Mouse (Mus musculus) adrenal gland, postnatal 36 days (tissue): Measurements from ENCODE around the gene Prkca. TPM values are rescaled to one million over a fixed set of nuclear protein-coding genes. Genes with fewer than 3 reads are reported as not detected.

Experiments
- DNase-seq, 2 experiments: peaks; one replicate each; pipeline ENCODE4 v3.0.0; 2021; ENCODE audit warnings: mixed read lengths in 1 of 2
- microRNA-seq: library from miRNA; unstranded; fragments of <30 nt; microRNA quantifications from one replicate; pipeline ENCODE4 v1.2.0, GENCODE M21; 2021
- total RNA-seq, 2 experiments: library from RNA; stranded (reverse); gene quantifications; 2 replicates each; pipeline ENCODE4 v1.2.3; 2021

Gene Prkca
- total RNA-seq, 2 experiments from 2014 or later: 8.0 to 12.7 TPM

- no peak for DNase-seq
These were observed 396.9 kb downstream of the Prkca start for GRCm38 (mm10) chr11:107946823-107947222.

- no peak for DNase-seq
These were observed 406.8 kb downstream of the Prkca start for GRCm38 (mm10) chr11:107936929-107937328.

GRCm38 (mm10) chr11:107931721-107932120, 412.0 kb downstream of the Prkca start:
- no peak for DNase-seq

- no peak for DNase-seq
These were observed 412.4 kb downstream of the Prkca start for GRCm38 (mm10) chr11:107931288-107931687.

- no peak for DNase-seq
These were observed 414.0 kb downstream of the Prkca start for GRCm38 (mm10) chr11:107929712-107930111.

- DNase-seq: peak; percentile 27 to 46
These were observed 423.7 kb downstream of the Prkca start for GRCm38 (mm10) chr11:107919852-107920508.

GRCm38 (mm10) chr11:107917721-107918235, 425.9 kb downstream of the Prkca start:
- no peak for DNase-seq

GRCm38 (mm10) chr11:107914634-107915226, 429.0 kb downstream of the Prkca start, which contains the start of gene Cacng5:
Cacng5 (minus strand) TSS chr11:107915055.
- peak; percentile 17 to 41 for DNase-seq

- DNase-seq: no peak
These were observed 430.4 kb downstream of the Prkca start for GRCm38 (mm10) chr11:107913317-107913716.

- no peak for DNase-seq
These were observed 438.4 kb downstream of the Prkca start for GRCm38 (mm10) chr11:107905364-107905763.

GRCm38 (mm10) chr11:107903966-107904605, 439.6 kb downstream of the Prkca start:
- DNase-seq: peak; percentile 67

GRCm38 (mm10) chr11:107900470-107900869, 443.3 kb downstream of the Prkca start:
- DNase-seq: no peak

GRCm38 (mm10) chr11:107898698-107899097, 445.0 kb downstream of the Prkca start:
- no peak for DNase-seq

- peak; percentile 1 to 16 for DNase-seq
These were observed 448.1 kb downstream of the Prkca start for GRCm38 (mm10) chr11:107895635-107896034.

GRCm38 (mm10) chr11:107891377-107891776, 452.4 kb downstream of the Prkca start:
- DNase-seq: no peak

- DNase-seq: no peak
These were observed 456.4 kb downstream of the Prkca start for GRCm38 (mm10) chr11:107887342-107887741.

Small RNA genes lying within 50 kb of the gene (microRNA-seq; reads per million reads assigned to microRNA genes)
- not detected for gene Mir7223

Other genes with a start within 250 kb of the Prkca start
- gene Apoh, start 574 bp downstream of the Prkca start, total RNA-seq: under 1 TPM in 1 of 2 experiments, not detected in 1; 0.86 TPM
- gene Cep112, start 81.3 kb upstream of the Prkca start, total RNA-seq: 10 to 100 TPM; 10.5 to 11.3 TPM